Mouse (Mus musculus): Measurements from ENCODE around the gene D130052B06Rik. TPM values are rescaled to one million over a fixed set of nuclear protein-coding genes. Genes with fewer than 3 reads are reported as not detected.

D130052B06Rik gene
- polyA plus RNA-seq, 1 experiment, result not detected

DNA sequence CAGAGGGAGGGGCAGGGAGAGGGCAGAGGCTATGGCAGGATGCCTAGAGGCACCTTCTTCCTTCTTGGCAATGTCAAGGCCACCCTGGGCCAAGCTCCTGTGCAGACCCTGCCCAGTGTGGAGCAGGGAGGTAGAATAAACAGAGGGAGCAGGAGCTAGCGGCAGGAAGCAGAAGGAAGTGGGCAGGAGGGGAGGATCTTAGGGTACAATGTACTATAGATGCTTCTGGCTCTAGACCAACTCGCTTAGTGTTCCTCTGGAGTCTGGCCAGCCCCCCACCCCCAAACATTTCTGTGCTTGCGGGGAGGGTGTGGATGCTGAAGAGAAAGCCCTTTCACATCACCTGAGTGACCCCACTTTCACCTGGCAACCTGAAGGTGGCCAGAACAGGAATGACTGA lies 19.5 kb upstream of the D130052B06Rik start:
- Histone ChIP-seq H3K27ac (ENCODE audit: control insufficient read depth, insufficient read depth, low read depth, low read length) (no peak overlapping the region), H3K4me1 (ENCODE audit: control insufficient read depth, insufficient read depth, low read length) (no peaks in the 10 kb centered on the region), H3K4me3 (ENCODE audit: control insufficient read depth, low read depth, low read length) (no peak overlapping the region), H3K36me3 (ENCODE audit: control insufficient read depth, insufficient read depth, low read length) (no peaks in the 10 kb centered on the region), H3K27me3 (ENCODE audit: control insufficient read depth, insufficient read depth, low read length) (no peaks in the 10 kb centered on the region)
- no peak for TF ChIP-seq CTCF (IDR thresholded peaks at IDR 0.05; ENCODE audit: control insufficient read depth, insufficient read depth, insufficient replicate concordance, low read depth, low read length)
- TF ChIP-seq POLR2A (IDR thresholded peaks at IDR 0.05; ENCODE audit: control insufficient read depth, low read depth, low read length), result no peak

GRCm38 (mm10) chr11:33586614-33587013 lies 12.5 kb upstream of the D130052B06Rik start:
- TF ChIP-seq POLR2A (IDR thresholded peaks at IDR 0.05; ENCODE audit: control insufficient read depth, low read depth, low read length) (no peak), CTCF (IDR thresholded peaks at IDR 0.05; ENCODE audit: control insufficient read depth, insufficient read depth, insufficient replicate concordance, low read depth, low read length) (no peak)
- Histone ChIP-seq H3K4me1 (ENCODE audit: control insufficient read depth, insufficient read depth, low read length) (no peaks in the 10 kb centered on the region), H3K4me3 (ENCODE audit: control insufficient read depth, low read depth, low read length) (no peak overlapping the region), H3K27me3 (ENCODE audit: control insufficient read depth, insufficient read depth, low read length) (no peaks in the 10 kb centered on the region), H3K27ac (ENCODE audit: control insufficient read depth, insufficient read depth, low read depth, low read length) (no peak overlapping the region), H3K36me3 (ENCODE audit: control insufficient read depth, insufficient read depth, low read length) (no peaks in the 10 kb centered on the region)

- TF ChIP-seq POLR2A (IDR thresholded peaks at IDR 0.05; ENCODE audit: control insufficient read depth, low read depth, low read length) (no peak), CTCF (IDR thresholded peaks at IDR 0.05; ENCODE audit: control insufficient read depth, insufficient read depth, insufficient replicate concordance, low read depth, low read length) (no peak)
- no peak overlapping the region for H3K27ac ChIP-seq (ENCODE audit: control insufficient read depth, insufficient read depth, low read depth, low read length)
- H3K4me1 ChIP-seq (ENCODE audit: control insufficient read depth, insufficient read depth, low read length), result no peaks in the 10 kb centered on the region; the same call in 1 of the 2 replicates
- H3K27me3 ChIP-seq (ENCODE audit: control insufficient read depth, insufficient read depth, low read length), result no peaks in the 10 kb centered on the region
- H3K36me3 ChIP-seq (ENCODE audit: control insufficient read depth, insufficient read depth, low read length), result no peaks in the 10 kb centered on the region
- H3K4me3 ChIP-seq (ENCODE audit: control insufficient read depth, low read depth, low read length), result no peak overlapping the region
Measured at GRCm38 (mm10) chr11:33590771-33591170, 8.3 kb upstream of the D130052B06Rik start.

GRCm38 (mm10) chr11:33592826-33593225 lies 6.3 kb upstream of the D130052B06Rik start:
- H3K36me3 ChIP-seq (ENCODE audit: control insufficient read depth, insufficient read depth, low read length), result no peaks in the 10 kb centered on the region
- no peaks in the 10 kb centered on the region; the same call in 1 of the 2 replicates for H3K4me1 ChIP-seq (ENCODE audit: control insufficient read depth, insufficient read depth, low read length)
- no peak overlapping the region for H3K27ac ChIP-seq (ENCODE audit: control insufficient read depth, insufficient read depth, low read depth, low read length)
- H3K27me3 ChIP-seq (ENCODE audit: control insufficient read depth, insufficient read depth, low read length), result no peaks in the 10 kb centered on the region
- no peak overlapping the region for H3K4me3 ChIP-seq (ENCODE audit: control insufficient read depth, low read depth, low read length)
- TF ChIP-seq POLR2A (IDR thresholded peaks at IDR 0.05; ENCODE audit: control insufficient read depth, low read depth, low read length), result no peak
- TF ChIP-seq CTCF (IDR thresholded peaks at IDR 0.05; ENCODE audit: control insufficient read depth, insufficient read depth, insufficient replicate concordance, low read depth, low read length), result no peak

DNA sequence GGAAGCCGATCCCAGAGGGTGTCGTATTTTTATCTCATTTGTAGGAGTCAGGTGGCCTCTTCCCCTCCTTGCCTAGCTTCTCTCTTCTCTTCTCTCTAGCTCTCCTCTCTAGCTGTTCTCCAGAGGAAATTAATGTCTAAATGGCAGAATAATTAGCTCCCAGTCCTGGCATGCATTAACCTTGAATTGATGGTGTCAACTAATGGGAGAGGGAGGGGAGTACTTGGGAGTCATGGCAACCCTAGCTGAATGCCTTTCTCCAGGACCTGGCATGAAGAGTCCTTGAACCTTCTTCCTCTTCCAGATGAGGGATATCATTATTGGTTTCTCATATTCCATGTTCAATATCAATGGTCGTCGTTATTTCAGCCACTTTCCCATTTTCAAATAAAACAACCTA lies 2.4 kb upstream of the D130052B06Rik start:
- Histone ChIP-seq H3K36me3 (ENCODE audit: control insufficient read depth, insufficient read depth, low read length) (no peaks in the 10 kb centered on the region), H3K27me3 (ENCODE audit: control insufficient read depth, insufficient read depth, low read length) (no peaks in the 10 kb centered on the region), H3K27ac (ENCODE audit: control insufficient read depth, insufficient read depth, low read depth, low read length) (no peak overlapping the region), H3K4me1 (ENCODE audit: control insufficient read depth, insufficient read depth, low read length) (no peaks in the 10 kb centered on the region; the same call in 1 of the 2 replicates), H3K4me3 (ENCODE audit: control insufficient read depth, low read depth, low read length) (no peak overlapping the region)
- TF ChIP-seq CTCF (IDR thresholded peaks at IDR 0.05; ENCODE audit: control insufficient read depth, insufficient read depth, insufficient replicate concordance, low read depth, low read length), result no peak
- TF ChIP-seq POLR2A (IDR thresholded peaks at IDR 0.05; ENCODE audit: control insufficient read depth, low read depth, low read length), result no peak

DNA sequence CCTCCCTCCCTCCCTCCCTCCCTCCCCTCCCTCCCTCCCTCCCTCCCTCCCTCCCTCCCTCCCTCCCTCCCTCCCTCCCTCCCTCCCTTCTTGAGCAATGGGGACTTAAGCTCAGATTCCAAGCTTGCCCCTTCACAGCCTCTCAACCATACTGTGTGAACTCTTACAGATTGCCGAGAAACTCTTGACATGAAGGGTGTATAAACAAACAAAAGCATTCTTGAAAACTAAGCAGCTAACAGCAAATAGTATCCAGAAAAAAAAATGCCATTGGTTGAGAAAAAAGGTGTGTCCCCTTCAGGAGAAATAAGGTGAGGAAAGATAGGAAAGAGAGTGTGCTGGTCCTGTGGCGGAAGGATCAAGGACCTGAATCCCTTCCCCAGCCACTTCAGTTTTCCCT lies 4.1 kb downstream of the D130052B06Rik start:
- no peak overlapping the region for H3K4me3 ChIP-seq (ENCODE audit: control insufficient read depth, low read depth, low read length)
- H3K4me1 ChIP-seq (ENCODE audit: control insufficient read depth, insufficient read depth, low read length), result no peaks in the 10 kb centered on the region
- H3K36me3 ChIP-seq (ENCODE audit: control insufficient read depth, insufficient read depth, low read length), result no peaks in the 10 kb centered on the region
- TF ChIP-seq CTCF (IDR thresholded peaks at IDR 0.05; ENCODE audit: control insufficient read depth, insufficient read depth, insufficient replicate concordance, low read depth, low read length) (no peak), POLR2A (IDR thresholded peaks at IDR 0.05; ENCODE audit: control insufficient read depth, low read depth, low read length) (no peak)
- H3K27me3 ChIP-seq (ENCODE audit: control insufficient read depth, insufficient read depth, low read length), result no peaks in the 10 kb centered on the region
- H3K27ac ChIP-seq (ENCODE audit: control insufficient read depth, insufficient read depth, low read depth, low read length), result no peak overlapping the region

DNA sequence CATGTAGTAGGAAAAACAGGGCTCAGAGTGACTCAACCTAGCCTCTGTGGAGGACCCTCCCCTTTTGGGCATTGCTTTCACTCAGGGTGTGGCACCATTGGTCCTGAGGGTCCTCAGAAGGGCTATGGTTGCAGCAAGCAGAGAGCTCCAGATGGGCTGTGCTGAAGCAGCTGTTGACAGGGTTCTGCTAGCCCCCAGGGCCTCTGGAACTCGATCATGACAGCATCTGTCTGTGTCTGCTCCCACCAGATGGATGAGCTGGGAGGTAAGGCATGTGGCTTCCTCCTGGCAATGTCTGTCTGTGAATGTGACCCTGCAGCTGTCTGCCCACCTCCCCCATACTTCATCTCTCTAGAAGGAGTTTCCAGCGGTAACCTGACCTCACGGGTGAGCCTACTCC lies 8.7 kb downstream of the D130052B06Rik start:
- Histone ChIP-seq H3K27me3 (ENCODE audit: control insufficient read depth, insufficient read depth, low read length) (no peaks in the 10 kb centered on the region), H3K27ac (ENCODE audit: control insufficient read depth, insufficient read depth, low read depth, low read length) (no peak overlapping the region)
- TF ChIP-seq CTCF (IDR thresholded peaks at IDR 0.05; ENCODE audit: control insufficient read depth, insufficient read depth, insufficient replicate concordance, low read depth, low read length), result no peak
- no peak for TF ChIP-seq POLR2A (IDR thresholded peaks at IDR 0.05; ENCODE audit: control insufficient read depth, low read depth, low read length)

DNA sequence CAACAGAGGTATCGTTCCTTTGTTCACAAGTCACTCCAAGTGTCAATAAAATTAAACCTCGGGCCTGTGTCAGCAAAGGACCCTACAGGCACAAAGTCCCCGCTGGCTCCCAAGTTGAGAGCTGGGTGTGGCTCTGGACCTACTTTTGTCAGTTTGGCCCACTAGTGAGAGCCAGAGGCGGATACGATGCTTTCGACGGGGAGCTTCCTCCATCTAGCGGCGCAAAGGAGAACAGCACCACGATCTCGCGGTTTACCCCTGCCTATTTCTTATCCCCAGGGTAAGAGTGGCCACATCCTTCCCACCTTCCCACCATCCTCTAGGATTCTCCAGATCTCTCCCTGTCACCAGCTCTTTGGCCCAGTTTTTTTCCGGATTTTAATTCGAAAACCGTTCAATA lies 15.1 kb downstream of the D130052B06Rik start:
- H3K27me3 ChIP-seq (ENCODE audit: control insufficient read depth, insufficient read depth, low read length), result no peaks in the 10 kb centered on the region
- peaks cover 3% of the 10 kb centered on the region for H3K4me1 ChIP-seq (ENCODE audit: control insufficient read depth, insufficient read depth, low read length)
- H3K36me3 ChIP-seq (ENCODE audit: control insufficient read depth, insufficient read depth, low read length), result no peaks in the 10 kb centered on the region
- TF ChIP-seq CTCF (IDR thresholded peaks at IDR 0.05; ENCODE audit: control insufficient read depth, insufficient read depth, insufficient replicate concordance, low read depth, low read length) (peak; percentile 94), POLR2A (IDR thresholded peaks at IDR 0.05; ENCODE audit: control insufficient read depth, low read depth, low read length) (no peak)
- H3K27ac ChIP-seq (ENCODE audit: control insufficient read depth, insufficient read depth, low read depth, low read length), result no peak overlapping the region
- H3K4me3 ChIP-seq (ENCODE audit: control insufficient read depth, low read depth, low read length), result no peak overlapping the region

More for the DNA sequence above, 8.7 kb downstream of the D130052B06Rik start:
- Histone ChIP-seq H3K4me3 (ENCODE audit: control insufficient read depth, low read depth, low read length) (no peak overlapping the region), H3K4me1 (ENCODE audit: control insufficient read depth, insufficient read depth, low read length) (no peaks in the 10 kb centered on the region), H3K36me3 (ENCODE audit: control insufficient read depth, insufficient read depth, low read length) (no peaks in the 10 kb centered on the region)
